Mouse (Mus musculus) CH12.LX (cell line): ENCODE data around the gene Bivm. TPM values are rescaled to one million over a fixed set of nuclear protein-coding genes. Genes with fewer than 3 reads are reported as not detected.

ENCODE experiments used
- DNase-seq: peaks from one replicate; pipeline ENCODE4 v3.0.0-alpha.2; 2013; ENCODE audit errors: extremely low read depth
- H3K27ac ChIP-seq: 2 replicates; pipeline ENCODE4 v1.5.1; 2012; ENCODE audit warnings: low read depth, mild to moderate bottlenecking, control low read depth, moderate library complexity; ENCODE audit not compliant: insufficient read depth
- H3K27me3 ChIP-seq: replicated peaks from 2 replicates; pipeline ENCODE3; 2012; ENCODE audit warnings: inconsistent platforms
- H3K36me3 ChIP-seq, 2 experiments: replicated peaks in 1 of 2; 2 replicates each; pipeline versions ENCODE3 to v1.6.1; 2012; ENCODE audit warnings: inconsistent platforms in 1 of 2, low read length in 1 of 2, mild to moderate bottlenecking in 1 of 2, mixed read lengths in 1 of 2, moderate library complexity in 1 of 2; ENCODE audit not compliant: control insufficient read depth in 1 of 2, insufficient read depth in 1 of 2
- H3K4me1 ChIP-seq, 2 experiments: 2 replicates each; pipeline ENCODE4 v1.6.1; 2012; ENCODE audit warnings: inconsistent platforms in 1 of 2, moderate library complexity in 1 of 2; ENCODE audit not compliant: insufficient read depth in 2 of 2, control insufficient read depth in 1 of 2
- H3K4me2 ChIP-seq: 2 replicates; pipeline ENCODE4 v1.6.1; 2012; ENCODE audit warnings: low read depth, mild to moderate bottlenecking, control low read depth; ENCODE audit not compliant: poor library complexity, insufficient read depth, severe bottlenecking
- H3K4me3 ChIP-seq, 3 experiments: fragments of 150-350 bp in 1 of 3; sonication (generic) in 1 of 3; replicated peaks in 1 of 3; 2 replicates each; pipeline versions ENCODE3 to v1.5.1; 2011 to 2012; ENCODE audit warnings: low read depth in 2 of 3, low read length in 2 of 3, mild to moderate bottlenecking in 2 of 3, moderate library complexity in 2 of 3, control low read depth in 1 of 3, improper control_type of control experiment in 1 of 3, inconsistent platforms in 1 of 3, mixed read lengths in 1 of 3; ENCODE audit not compliant: poor library complexity in 1 of 3
- H3K79me2 ChIP-seq: replicated peaks from 2 replicates; pipeline ENCODE4 v1.6.1; 2012; ENCODE audit warnings: mild to moderate bottlenecking, moderate library complexity; ENCODE audit not compliant: control insufficient read depth, poor library complexity, insufficient read depth, severe bottlenecking; ENCODE audit errors: extremely low read depth
- H3K9ac ChIP-seq: 2 replicates; pipeline ENCODE4 v1.6.1; 2012; ENCODE audit warnings: low read depth, mild to moderate bottlenecking, control low read depth, moderate library complexity; ENCODE audit not compliant: insufficient read depth
- H3K9me3 ChIP-seq: replicated peaks from 2 replicates; pipeline ENCODE3; 2012; ENCODE audit warnings: low read length, inconsistent platforms, mixed read lengths
- BHLHE40 ChIP-seq: IDR thresholded peaks from 2 replicates; pipeline ENCODE4 v1.6.1; 2011; ENCODE audit warnings: mild to moderate bottlenecking, low read depth, low read length, improper control_type of control experiment
- CHD1 ChIP-seq: IDR thresholded peaks from 2 replicates; pipeline ENCODE4 v1.6.1; 2012; ENCODE audit warnings: low read depth, low read length, improper control_type of control experiment, inconsistent platforms
- CHD2 ChIP-seq: IDR thresholded peaks from 2 replicates; pipeline ENCODE4 v1.6.1; 2011; ENCODE audit warnings: low read length, improper control_type of control experiment
- ELF1 ChIP-seq: IDR thresholded peaks from 2 replicates; pipeline ENCODE4 v1.6.1; 2014; ENCODE audit warnings: low read depth, mild to moderate bottlenecking, inconsistent platforms, low read length, improper control_type of control experiment
- ETS1 ChIP-seq: conservative IDR thresholded peaks from 2 replicates; pipeline ENCODE4 v1.6.1; 2012; ENCODE audit warnings: low read depth, mild to moderate bottlenecking, inconsistent platforms, low read length, improper control_type of control experiment, moderate library complexity
- GABPA ChIP-seq: IDR thresholded peaks from 2 replicates; pipeline ENCODE4 v1.6.1; 2012; ENCODE audit warnings: low read depth, low read length, improper control_type of control experiment, inconsistent platforms; ENCODE audit not compliant: insufficient replicate concordance
- JUN ChIP-seq: IDR thresholded peaks from 2 replicates; pipeline ENCODE4 v1.6.1; 2011; ENCODE audit warnings: low read depth, mild to moderate bottlenecking, low read length, improper control_type of control experiment, moderate library complexity; ENCODE audit not compliant: insufficient read depth
- MAX ChIP-seq: IDR thresholded peaks from 2 replicates; pipeline ENCODE4 v1.6.1; 2011; ENCODE audit warnings: low read length, improper control_type of control experiment
- MEF2A ChIP-seq: IDR thresholded peaks from 2 replicates; pipeline ENCODE4 v1.6.1; 2014; ENCODE audit warnings: low read depth, mild to moderate bottlenecking, inconsistent platforms, low read length, improper control_type of control experiment, borderline replicate concordance
- MXI1 ChIP-seq: IDR thresholded peaks from 2 replicates; pipeline ENCODE4 v1.6.1; 2011; ENCODE audit warnings: mild to moderate bottlenecking, low read depth, low read length, improper control_type of control experiment
- MYC ChIP-seq: IDR thresholded peaks from 2 replicates; pipeline ENCODE4 v1.6.1; 2011; ENCODE audit warnings: low read depth, mild to moderate bottlenecking, improper control_type of control experiment, low read length
- NRF1 ChIP-seq: IDR thresholded peaks from 2 replicates; pipeline ENCODE4 v1.6.1; 2014; ENCODE audit warnings: low read depth, mild to moderate bottlenecking, inconsistent platforms, low read length, improper control_type of control experiment, moderate library complexity
- PAX5 ChIP-seq: IDR thresholded peaks from 2 replicates; pipeline ENCODE4 v1.6.1; 2012; ENCODE audit warnings: low read length, inconsistent platforms, mixed read lengths
- POLR2A ChIP-seq: IDR thresholded peaks from 2 replicates; pipeline ENCODE4 v1.6.1; 2011; ENCODE audit warnings: low read depth, mild to moderate bottlenecking, improper control_type of control experiment, low read length
- SIN3A ChIP-seq: IDR thresholded peaks from 2 replicates; pipeline ENCODE4 v1.6.1; 2012; ENCODE audit warnings: low read length, improper control_type of control experiment, inconsistent platforms
- SMC3 ChIP-seq: IDR thresholded peaks from 2 replicates; pipeline ENCODE4 v1.6.1; 2011; ENCODE audit warnings: low read depth, low read length, improper control_type of control experiment
- TCF12 ChIP-seq: IDR thresholded peaks from 2 replicates; pipeline ENCODE4 v1.6.1; 2014; ENCODE audit warnings: low read depth, mild to moderate bottlenecking, inconsistent platforms, low read length, improper control_type of control experiment
- USF1 ChIP-seq: IDR thresholded peaks from 2 replicates; pipeline ENCODE4 v1.6.1; 2014; ENCODE audit warnings: low read depth, mild to moderate bottlenecking, inconsistent platforms, low read length, improper control_type of control experiment
- USF2 ChIP-seq: conservative IDR thresholded peaks from 2 replicates; pipeline ENCODE4 v1.6.1; 2011; ENCODE audit warnings: low read depth, low read length, improper control_type of control experiment
- ZNF384 ChIP-seq: IDR thresholded peaks from 2 replicates; pipeline ENCODE4 v1.6.1; 2012; ENCODE audit warnings: low read depth, low read length, improper control_type of control experiment, inconsistent platforms
- dilution Hi-C: fragments of 300-500 bp; cut with MboI; formaldehyde crosslinking; loops from 2 replicates; pipeline ENCODE4 v1.14.3; 2020; ENCODE audit warnings: low sequenced_read_pairs; ENCODE audit not compliant: extremely low pct_unique_long_range_greater_than_20kb, extremely low pct_ligation_motif_present
- in situ Hi-C: fragments of 300-500 bp; cut with MboI; formaldehyde crosslinking; loops from 3 replicates; pipeline ENCODE4 v1.14.3; 2019; ENCODE audit warnings: low sequenced_read_pairs, low pct_ligation_motif_present, low pct_unique_long_range_greater_than_20kb, mixed read lengths
- polyA plus RNA-seq: library from polyadenylated mRNA; unstranded; fragments of >175 nt; gene quantifications from 2 replicates; pipeline ENCODE4 v1.2.1, GENCODE M21; 2012; ENCODE audit warnings: low read depth; ENCODE audit not compliant: insufficient read length
- total RNA-seq, 2 experiments: library from RNA; depleted of rRNA; stranded (reverse); fragments of 300-350 nt in 1 of 2; fragments of >200 nt in 1 of 2; gene quantifications; 2 replicates each; pipeline ENCODE4 v1.2.3; 2012 to 2014

The Bivm gene
- total and polyA plus RNA-seq, 3 experiments: 0.04 to 0.09 (median 0.05) TPM

DNA sequence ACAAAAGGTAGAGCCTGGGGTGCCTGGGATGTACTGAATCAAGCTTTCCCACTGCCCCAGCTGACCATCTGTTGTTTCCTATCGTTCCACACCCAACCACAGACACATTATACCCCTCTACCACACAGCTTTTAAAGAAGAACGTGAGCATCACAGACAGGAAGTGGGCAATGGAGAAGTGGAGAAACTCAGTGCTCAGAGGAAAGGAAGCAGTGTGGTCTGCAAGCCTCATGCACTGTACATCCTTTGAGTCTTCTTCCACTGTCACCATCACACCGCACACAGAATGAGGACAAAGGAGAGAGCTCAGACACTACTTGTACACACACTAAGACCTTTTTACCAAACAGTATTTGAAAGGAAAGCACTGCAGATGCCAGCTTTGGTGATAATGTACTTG, 3.5 kb downstream of the Bivm start:
- TF ChIP-seq BHLHE40: peak; percentile 47
- TF ChIP-seq POLR2A: no peak
- Histone ChIP-seq H3K79me2 (no peaks in the 10 kb centered on the region), H3K9ac (no peak overlapping the region), H3K4me3 (no peak overlapping the region), H3K4me2 (no peak overlapping the region), H3K27me3 (no peaks in the 10 kb centered on the region), H3K27ac (no peak overlapping the region), H3K9me3 (no peaks in the 10 kb centered on the region), H3K36me3 (no peaks in the 10 kb centered on the region), H3K4me1 (peaks cover 8 to 21% of the 10 kb centered on the region in 2 experiments)
- dilution Hi-C loops (no loop called here), in situ Hi-C loops (no loop called here)
- no peak for DNase-seq

DNA sequence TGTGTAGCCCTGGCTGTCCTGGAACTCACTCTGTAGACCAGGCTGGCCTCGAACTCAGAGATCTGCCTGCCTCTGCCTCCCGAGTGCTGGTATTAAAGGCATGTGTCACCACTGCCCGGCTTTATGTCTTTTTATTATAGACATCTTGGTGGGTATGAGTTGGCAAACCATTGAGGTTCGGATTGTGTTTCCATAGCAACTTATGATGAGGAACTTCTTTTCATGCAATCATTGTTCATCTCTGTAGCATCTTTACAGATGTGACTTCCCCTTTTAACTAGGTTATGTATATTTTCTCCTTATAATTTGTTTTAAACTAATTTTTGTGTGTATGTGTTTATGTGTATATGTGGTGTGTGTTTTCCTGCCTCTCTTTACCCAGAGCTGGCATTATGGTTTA, 6.8 kb downstream of the Bivm start:
- Histone ChIP-seq H3K4me3 (no peak overlapping the region), H3K9ac (no peak overlapping the region), H3K79me2 (no peaks in the 10 kb centered on the region), H3K36me3 (no peaks in the 10 kb centered on the region), H3K27ac (no peak overlapping the region), H3K4me1 (peaks cover 4 to 7% of the 10 kb centered on the region in 2 experiments), H3K9me3 (no peaks in the 10 kb centered on the region), H3K27me3 (no peaks in the 10 kb centered on the region), H3K4me2 (no peak overlapping the region)
- dilution Hi-C loops (no loop called here), in situ Hi-C loops (no loop called here)
- DNase-seq: peak; percentile 30
- no peak for TF ChIP-seq NRF1
- no peak for TF ChIP-seq USF2
- no peak for TF ChIP-seq MYC
- TF ChIP-seq CHD1: no peak
- no peak for TF ChIP-seq SMC3
- TF ChIP-seq MXI1: no peak
- no peak for TF ChIP-seq CHD2
- TF ChIP-seq MEF2A: no peak
- TF ChIP-seq PAX5: no peak
- TF ChIP-seq SIN3A: no peak
- TF ChIP-seq ELF1: no peak
- TF ChIP-seq POLR2A: no peak
- TF ChIP-seq GABPA: no peak
- TF ChIP-seq USF1: no peak
- no peak for TF ChIP-seq ZNF384
- no peak for TF ChIP-seq MAX
- TF ChIP-seq ETS1: no peak
- TF ChIP-seq JUN: no peak
- TF ChIP-seq TCF12: no peak
